Mouse (Mus musculus): ENCODE results near the gene Olfr644.

Olfr644 gene

GRCm38 (mm10) chr7:104071769-104072168 is at the start of gene Olfr644:
Gene Olfr644 (minus strand): TSS chr7:104071869.
- DNase-seq, result no peak

GRCm38 (mm10) chr7:104104757-104104972 is 33.0 kb upstream of the Olfr644 start, which contains the start of gene Olfr646:
Gene Olfr646 (plus strand): TSS chr7:104104873.
- no peak for DNase-seq

- no peak for DNase-seq
These were observed 32.5 kb upstream of the Olfr644 start for GRCm38 (mm10) chr7:104103913-104104756.

GRCm38 (mm10) chr7:104085365-104085764 is 13.7 kb upstream of the Olfr644 start, which contains the start of gene Olfr645:
Gene Olfr645 (minus strand): TSS chr7:104085465.
- DNase-seq, result no peak

- no peak for DNase-seq
These were observed 10.3 kb downstream of the Olfr644 start, which contains the start of gene 4930516K23Rik for GRCm38 (mm10) chr7:104061345-104061744. Gene 4930516K23Rik (minus strand): TSS chr7:104061445.

- DNase-seq, result no peak
These were observed 12.5 kb downstream of the Olfr644 start for GRCm38 (mm10) chr7:104059215-104059614.

- no peak for DNase-seq
These were observed 19.1 kb downstream of the Olfr644 start, which contains the start of gene Olfr642 for GRCm38 (mm10) chr7:104052566-104052965. Gene Olfr642 (minus strand): TSS chr7:104052666.

- DNase-seq, result no peak
These were observed 20.9 kb downstream of the Olfr644 start for GRCm38 (mm10) chr7:104050745-104051144.

- no peak for DNase-seq
These were observed 36.5 kb downstream of the Olfr644 start, which contains the start of gene Olfr641 for GRCm38 (mm10) chr7:104035145-104035544. Gene Olfr641 (plus strand): TSS chr7:104035445.

GRCm38 (mm10) chr7:104026978-104027377 is 44.7 kb downstream of the Olfr644 start:
- no peak for DNase-seq

GRCm38 (mm10) chr7:104025473-104025872 is 46.2 kb downstream of the Olfr644 start, which contains the start of gene Olfr640:
Gene Olfr640 (minus strand): TSS chr7:104025573.
- no peak for DNase-seq

- DNase-seq, result no peak
These were observed 50.0 kb downstream of the Olfr644 start for GRCm38 (mm10) chr7:104021651-104022050.

- no peak for DNase-seq
These were observed 52.7 kb downstream of the Olfr644 start for GRCm38 (mm10) chr7:104018953-104019352.

- no peak for DNase-seq
These were observed 54.5 kb downstream of the Olfr644 start, which contains the start of gene Olfr639 for GRCm38 (mm10) chr7:104017203-104017602. Gene Olfr639 (minus strand): TSS chr7:104017303.

Data from lung, adult 18-20 months (tissue).